Mouse (Mus musculus): Measurements from ENCODE around the gene Mgl2.

DNA sequence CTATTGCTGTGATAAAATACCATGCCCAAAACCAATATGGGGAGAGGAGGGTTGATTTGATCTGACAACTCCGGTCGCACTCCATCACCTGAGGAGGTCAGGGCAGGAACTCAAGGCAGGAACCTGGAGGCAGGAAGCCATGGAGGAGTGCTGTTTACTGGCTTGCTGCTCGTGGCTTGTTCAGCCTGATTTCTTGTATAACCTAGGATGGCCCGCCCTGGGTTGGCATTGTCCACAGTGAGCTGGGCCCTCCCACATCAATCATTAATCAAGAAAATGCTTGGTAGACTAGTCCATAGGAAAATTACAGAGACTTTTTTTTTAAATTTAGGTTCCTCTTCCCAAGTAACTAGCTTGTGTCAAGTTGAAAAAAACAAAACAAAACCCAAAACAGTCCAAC lies 44.4 kb downstream of the Mgl2 start:
- no peak for TF ChIP-seq CTCF (IDR thresholded peaks at IDR 0.05; ENCODE audit: low read depth, low read length)
- no peak for TF ChIP-seq POLR2A (IDR thresholded peaks at IDR 0.05; ENCODE audit: extremely low read depth, insufficient read depth, low read length)
